Mouse (Mus musculus) natural killer cell, adult 2 months (primary cell): ENCODE results near the gene Akt2.

Experiments
- DNase-seq, 2 experiments: peaks; one replicate each; pipeline ENCODE4 v3.0.0; 2022; ENCODE audit warnings: low spot score in 2 of 2

The Akt2 gene

GRCm38 (mm10) chr7:27591266-27592216, at the start of gene Akt2:
TSS of gene Akt2 (plus strand) at chr7:27591552.
- peak; percentile 90 to 92 for DNase-seq

- DNase-seq, result no peak
These were observed 49.4 kb upstream of the Akt2 start for GRCm38 (mm10) chr7:27541922-27542321.

GRCm38 (mm10) chr7:27542392-27543033, 48.8 kb upstream of the Akt2 start:
- DNase-seq, result peak; percentile 73 to 80

- DNase-seq, result no peak
These were observed 48.3 kb upstream of the Akt2 start for GRCm38 (mm10) chr7:27543065-27543464.

- no peak for DNase-seq
These were observed 47.5 kb upstream of the Akt2 start for GRCm38 (mm10) chr7:27543851-27544250.

- peak; percentile 74 to 82 for DNase-seq
These were observed 46.5 kb upstream of the Akt2 start for GRCm38 (mm10) chr7:27544675-27545370.

GRCm38 (mm10) chr7:27549597-27549996, 41.8 kb upstream of the Akt2 start:
- no peak for DNase-seq

- no peak for DNase-seq
These were observed 39.3 kb upstream of the Akt2 start for GRCm38 (mm10) chr7:27552070-27552469.

GRCm38 (mm10) chr7:27552931-27553513, 38.3 kb upstream of the Akt2 start, which contains the start of the genes Pld3 and 2310022A10Rik:
TSS of gene Pld3 (minus strand) at chr7:27553218.
TSS of gene 2310022A10Rik (plus strand) at chr7:27553233.
- DNase-seq, result peak; percentile 95 to 97

- DNase-seq, result no peak
These were observed 31.0 kb upstream of the Akt2 start for GRCm38 (mm10) chr7:27560291-27560887.

GRCm38 (mm10) chr7:27560978-27561377, 30.4 kb upstream of the Akt2 start:
- DNase-seq, result no peak

GRCm38 (mm10) chr7:27569580-27570224, 21.6 kb upstream of the Akt2 start:
- no peak for DNase-seq

GRCm38 (mm10) chr7:27572133-27572532, 19.2 kb upstream of the Akt2 start:
- DNase-seq, result no peak

- peak in 1 of 2 experiments; percentile 25 for DNase-seq
These were observed 17.1 kb upstream of the Akt2 start for GRCm38 (mm10) chr7:27574124-27574880.

- peak; percentile 30 to 62 for DNase-seq
These were observed 14.4 kb upstream of the Akt2 start for GRCm38 (mm10) chr7:27576914-27577313.

GRCm38 (mm10) chr7:27577589-27577988, 13.8 kb upstream of the Akt2 start:
- no peak for DNase-seq

- no peak for DNase-seq
These were observed 12.9 kb upstream of the Akt2 start for GRCm38 (mm10) chr7:27578465-27578864.

- no peak for DNase-seq
These were observed 10.8 kb upstream of the Akt2 start for GRCm38 (mm10) chr7:27580380-27581174.

- DNase-seq, result no peak
These were observed 4.5 kb upstream of the Akt2 start for GRCm38 (mm10) chr7:27586861-27587260.
